Mouse (Mus musculus) gastrocnemius, postnatal 10 days (tissue): ENCODE data around the gene Hsd17b6. TPM values are rescaled to one million over a fixed set of nuclear protein-coding genes. Genes with fewer than 3 reads are reported as not detected.

ENCODE experiments used
- total RNA-seq, 2 experiments: library from RNA; stranded (reverse); gene quantifications; 2 replicates each; pipeline ENCODE4 v1.2.3; 2021

Gene Hsd17b6
- total RNA-seq, 2 experiments from 2014 or later, result not detected

Other genes with a start within 250 kb of the Hsd17b6 start
- under 1 TPM; 0.09 to 0.11 TPM for gene Rdh1, start 247.9 kb downstream of the Hsd17b6 start, total RNA-seq
- under 1 TPM in 1 of 2 experiments, not detected in 1; 0.34 TPM for gene Rdh16f1, start 247.8 kb downstream of the Hsd17b6 start, total RNA-seq
- under 1 TPM in 1 of 2 experiments, not detected in 1; 0.56 TPM for gene Rdh9, start 231.2 kb downstream of the Hsd17b6 start, total RNA-seq
- gene Rdh16, start 206.5 kb downstream of the Hsd17b6 start, total RNA-seq, result under 1 TPM in 1 of 2 experiments, not detected in 1; 0.09 TPM
- not detected for gene Rdh19, start 157.7 kb downstream of the Hsd17b6 start, total RNA-seq
- not detected for gene Rdh16f2, start 141.1 kb downstream of the Hsd17b6 start, total RNA-seq
- gene Rdh7, start 118.8 kb downstream of the Hsd17b6 start, total RNA-seq, result under 1 TPM in 1 of 2 experiments, not detected in 1; 0.23 TPM
- not detected for gene Sdr9c7, start 109.1 kb downstream of the Hsd17b6 start, total RNA-seq
- 1 to 10 TPM; 5.0 to 6.5 TPM for gene Prim1, start 7.6 kb upstream of the Hsd17b6 start, total RNA-seq
- gene Naca, start 28.0 kb upstream of the Hsd17b6 start, total RNA-seq, result 100 to 1,000 TPM; 517 to 566 TPM
- gene Ptges3, start 51.3 kb upstream of the Hsd17b6 start, total RNA-seq, result 10 to 100 TPM; 76.1 to 84.5 TPM
- gene Atp5b, start 75.7 kb upstream of the Hsd17b6 start, total RNA-seq, result 1,000 to 10,000 TPM; 3,585 to 4,036 TPM
- 10 to 100 TPM; 16.1 to 22.7 TPM for gene Baz2a, start 84.0 kb upstream of the Hsd17b6 start, total RNA-seq
- gene Rbms2, start 172.7 kb upstream of the Hsd17b6 start, total RNA-seq, result 10 to 100 TPM; 64.2 to 65.3 TPM
- 1 to 10 TPM; 1.1 to 1.4 TPM for gene Gls2, start 186.8 kb upstream of the Hsd17b6 start, total RNA-seq
- gene Spryd4, start 204.2 kb upstream of the Hsd17b6 start, total RNA-seq, result 10 to 100 TPM; 36.9 to 37.7 TPM
- not detected for gene Mip, start 218.2 kb upstream of the Hsd17b6 start, total RNA-seq
- 1 to 10 TPM; 7.5 to 8.8 TPM for gene Timeless, start 224.5 kb upstream of the Hsd17b6 start, total RNA-seq
- under 1 TPM; 0.14 to 0.20 TPM for gene Apon, start 246.5 kb upstream of the Hsd17b6 start, total RNA-seq